Mouse (Mus musculus): ENCODE measurements around the gene Mtmr12. TPM values are rescaled to one million over a fixed set of nuclear protein-coding genes. Genes with fewer than 3 reads are reported as not detected.

Mtmr12 gene
- polyA plus RNA-seq, 1 experiment from 2014 or later, result 8.2 TPM

GRCm38 (mm10) chr15:12301771-12302170 lies 96.9 kb downstream of the Mtmr12 start:
- no peaks in the 10 kb centered on the region for H3K9me3 ChIP-seq (replicated peaks; ENCODE audit: control insufficient read depth, low read length)
- no peak overlapping the region for H3K27ac ChIP-seq (ENCODE audit: low read depth, low read length)
- DNase-seq (ENCODE audit: low spot score) (no peak), ATAC-seq (no peak)
- no peak overlapping the region for H3K9ac ChIP-seq (ENCODE audit: low read length)
- H3K4me3 ChIP-seq (ENCODE audit: low read depth, low read length), result no peak overlapping the region
- no peak overlapping the region for H3K4me2 ChIP-seq (ENCODE audit: low read length)
- 69% methylated on average over 4 of the region's 6 CpGs for WGBS
- no peaks in the 10 kb centered on the region for H3K27me3 ChIP-seq (replicated peaks; ENCODE audit: control insufficient read depth, insufficient read depth, low read length)
- no peaks in the 10 kb centered on the region for H3K4me1 ChIP-seq (ENCODE audit: control insufficient read depth, insufficient read depth, low read length)
- no peaks in the 10 kb centered on the region for H3K36me3 ChIP-seq (ENCODE audit: control insufficient read depth, insufficient read depth, low read length)

GRCm38 (mm10) chr15:12306188-12307071 lies 101.6 kb downstream of the Mtmr12 start:
- Histone ChIP-seq H3K9ac (ENCODE audit: low read length) (no peak overlapping the region), H3K4me1 (ENCODE audit: control insufficient read depth, insufficient read depth, low read length) (no peaks in the 10 kb centered on the region), H3K36me3 (ENCODE audit: control insufficient read depth, insufficient read depth, low read length) (no peaks in the 10 kb centered on the region), H3K27me3 (replicated peaks; ENCODE audit: control insufficient read depth, insufficient read depth, low read length) (no peaks in the 10 kb centered on the region), H3K9me3 (replicated peaks; ENCODE audit: control insufficient read depth, low read length) (no peaks in the 10 kb centered on the region), H3K27ac (ENCODE audit: low read depth, low read length) (no peak overlapping the region), H3K4me3 (ENCODE audit: low read depth, low read length) (no peak overlapping the region), H3K4me2 (ENCODE audit: low read length) (no peak overlapping the region)
- 72% methylated on average over 8 of the region's 8 CpGs for WGBS
- DNase-seq (ENCODE audit: low spot score), result no peak
- ATAC-seq, result no peak

GRCm38 (mm10) chr15:12307114-12307513 lies 102.3 kb downstream of the Mtmr12 start:
- H3K27ac ChIP-seq (ENCODE audit: low read depth, low read length), result no peak overlapping the region
- WGBS, result 81% methylated on average over 4 of the region's 4 CpGs
- no peak overlapping the region for H3K9ac ChIP-seq (ENCODE audit: low read length)
- no peak overlapping the region for H3K4me2 ChIP-seq (ENCODE audit: low read length)
- ATAC-seq (no peak), DNase-seq (ENCODE audit: low spot score) (no peak)
- H3K9me3 ChIP-seq (replicated peaks; ENCODE audit: control insufficient read depth, low read length), result no peaks in the 10 kb centered on the region
- H3K4me3 ChIP-seq (ENCODE audit: low read depth, low read length), result no peak overlapping the region
- H3K36me3 ChIP-seq (ENCODE audit: control insufficient read depth, insufficient read depth, low read length), result no peaks in the 10 kb centered on the region
- H3K27me3 ChIP-seq (replicated peaks; ENCODE audit: control insufficient read depth, insufficient read depth, low read length), result no peaks in the 10 kb centered on the region
- no peaks in the 10 kb centered on the region for H3K4me1 ChIP-seq (ENCODE audit: control insufficient read depth, insufficient read depth, low read length)

GRCm38 (mm10) chr15:12308539-12308938 lies 103.7 kb downstream of the Mtmr12 start:
- no peaks in the 10 kb centered on the region for H3K27me3 ChIP-seq (replicated peaks; ENCODE audit: control insufficient read depth, insufficient read depth, low read length)
- H3K9ac ChIP-seq (ENCODE audit: low read length), result no peak overlapping the region
- no peaks in the 10 kb centered on the region for H3K4me1 ChIP-seq (ENCODE audit: control insufficient read depth, insufficient read depth, low read length)
- no peaks in the 10 kb centered on the region for H3K9me3 ChIP-seq (replicated peaks; ENCODE audit: control insufficient read depth, low read length)
- no peak for DNase-seq (ENCODE audit: low spot score)
- no peak overlapping the region for H3K4me2 ChIP-seq (ENCODE audit: low read length)
- WGBS, result 88% methylated on average over 5 of the region's 5 CpGs
- H3K4me3 ChIP-seq (ENCODE audit: low read depth, low read length), result no peak overlapping the region
- no peak for ATAC-seq
- H3K36me3 ChIP-seq (ENCODE audit: control insufficient read depth, insufficient read depth, low read length), result no peaks in the 10 kb centered on the region
- no peak overlapping the region for H3K27ac ChIP-seq (ENCODE audit: low read depth, low read length)

- no peak for DNase-seq (ENCODE audit: low spot score)
- H3K4me2 ChIP-seq (ENCODE audit: low read length), result no peak overlapping the region
- H3K4me3 ChIP-seq (ENCODE audit: low read depth, low read length), result no peak overlapping the region
- no peaks in the 10 kb centered on the region for H3K27me3 ChIP-seq (replicated peaks; ENCODE audit: control insufficient read depth, insufficient read depth, low read length)
- H3K36me3 ChIP-seq (ENCODE audit: control insufficient read depth, insufficient read depth, low read length), result no peaks in the 10 kb centered on the region
- WGBS, result 91% methylated on average over 4 of the region's 4 CpGs
- H3K9me3 ChIP-seq (replicated peaks; ENCODE audit: control insufficient read depth, low read length), result no peaks in the 10 kb centered on the region
- H3K4me1 ChIP-seq (ENCODE audit: control insufficient read depth, insufficient read depth, low read length), result no peaks in the 10 kb centered on the region
- no peak overlapping the region for H3K27ac ChIP-seq (ENCODE audit: low read depth, low read length)
- H3K9ac ChIP-seq (ENCODE audit: low read length), result no peak overlapping the region
- ATAC-seq, result no peak
Observed at GRCm38 (mm10) chr15:12310676-12311075, 105.8 kb downstream of the Mtmr12 start.

GRCm38 (mm10) chr15:12311465-12311864 lies 106.6 kb downstream of the Mtmr12 start:
- H3K27ac ChIP-seq (ENCODE audit: low read depth, low read length), result no peak overlapping the region
- DNase-seq (ENCODE audit: low spot score) (no peak), ATAC-seq (no peak)
- H3K9me3 ChIP-seq (replicated peaks; ENCODE audit: control insufficient read depth, low read length), result no peaks in the 10 kb centered on the region
- H3K9ac ChIP-seq (ENCODE audit: low read length), result no peak overlapping the region
- WGBS, result 93% methylated on average over 7 of the region's 7 CpGs
- no peaks in the 10 kb centered on the region for H3K4me1 ChIP-seq (ENCODE audit: control insufficient read depth, insufficient read depth, low read length)
- no peak overlapping the region for H3K4me3 ChIP-seq (ENCODE audit: low read depth, low read length)
- no peak overlapping the region for H3K4me2 ChIP-seq (ENCODE audit: low read length)
- no peaks in the 10 kb centered on the region for H3K27me3 ChIP-seq (replicated peaks; ENCODE audit: control insufficient read depth, insufficient read depth, low read length)
- no peaks in the 10 kb centered on the region for H3K36me3 ChIP-seq (ENCODE audit: control insufficient read depth, insufficient read depth, low read length)

GRCm38 (mm10) chr15:12313255-12313654 lies 108.4 kb downstream of the Mtmr12 start:
- no peak overlapping the region for H3K4me3 ChIP-seq (ENCODE audit: low read depth, low read length)
- no peak for DNase-seq (ENCODE audit: low spot score)
- no peak overlapping the region for H3K27ac ChIP-seq (ENCODE audit: low read depth, low read length)
- 58% methylated on average over 1 of the region's 1 CpGs for WGBS
- H3K27me3 ChIP-seq (replicated peaks; ENCODE audit: control insufficient read depth, insufficient read depth, low read length), result no peaks in the 10 kb centered on the region
- H3K4me2 ChIP-seq (ENCODE audit: low read length), result no peak overlapping the region
- H3K36me3 ChIP-seq (ENCODE audit: control insufficient read depth, insufficient read depth, low read length), result no peaks in the 10 kb centered on the region
- H3K9me3 ChIP-seq (replicated peaks; ENCODE audit: control insufficient read depth, low read length), result no peaks in the 10 kb centered on the region
- no peak for ATAC-seq
- no peak overlapping the region for H3K9ac ChIP-seq (ENCODE audit: low read length)
- no peaks in the 10 kb centered on the region for H3K4me1 ChIP-seq (ENCODE audit: control insufficient read depth, insufficient read depth, low read length)

- H3K4me2 ChIP-seq (ENCODE audit: low read length), result no peak overlapping the region
- 87% methylated on average over 5 of the region's 5 CpGs for WGBS
- H3K4me1 ChIP-seq (ENCODE audit: control insufficient read depth, insufficient read depth, low read length), result no peaks in the 10 kb centered on the region
- no peaks in the 10 kb centered on the region for H3K9me3 ChIP-seq (replicated peaks; ENCODE audit: control insufficient read depth, low read length)
- no peak overlapping the region for H3K4me3 ChIP-seq (ENCODE audit: low read depth, low read length)
- ATAC-seq (no peak), DNase-seq (ENCODE audit: low spot score) (no peak)
- H3K27me3 ChIP-seq (replicated peaks; ENCODE audit: control insufficient read depth, insufficient read depth, low read length), result no peaks in the 10 kb centered on the region
- H3K9ac ChIP-seq (ENCODE audit: low read length), result no peak overlapping the region
- no peaks in the 10 kb centered on the region for H3K36me3 ChIP-seq (ENCODE audit: control insufficient read depth, insufficient read depth, low read length)
- no peak overlapping the region for H3K27ac ChIP-seq (ENCODE audit: low read depth, low read length)
Observed at GRCm38 (mm10) chr15:12314584-12314983, 109.8 kb downstream of the Mtmr12 start.

GRCm38 (mm10) chr15:12315996-12316395 lies 111.2 kb downstream of the Mtmr12 start:
- WGBS, result 77% methylated on average over 2 of the region's 2 CpGs

More at GRCm38 (mm10) chr15:12315996-12316395, 111.2 kb downstream of the Mtmr12 start:
- no peaks in the 10 kb centered on the region for H3K36me3 ChIP-seq (ENCODE audit: control insufficient read depth, insufficient read depth, low read length)
- no peak overlapping the region for H3K9ac ChIP-seq (ENCODE audit: low read length)
- DNase-seq (ENCODE audit: low spot score) (no peak), ATAC-seq (no peak)
- no peak overlapping the region for H3K4me3 ChIP-seq (ENCODE audit: low read depth, low read length)
- H3K27me3 ChIP-seq (replicated peaks; ENCODE audit: control insufficient read depth, insufficient read depth, low read length), result no peaks in the 10 kb centered on the region
- H3K4me2 ChIP-seq (ENCODE audit: low read length), result no peak overlapping the region
- no peaks in the 10 kb centered on the region; the same call in 1 of the 2 replicates for H3K4me1 ChIP-seq (ENCODE audit: control insufficient read depth, insufficient read depth, low read length)
- H3K27ac ChIP-seq (ENCODE audit: low read depth, low read length), result no peak overlapping the region
- no peaks in the 10 kb centered on the region for H3K9me3 ChIP-seq (replicated peaks; ENCODE audit: control insufficient read depth, low read length)

Data from forebrain, embryonic 14.5 days (tissue).